Mouse (Mus musculus) A20 (cell line): Measurements from ENCODE around the gene Dzip1.

Experiments used
- DNase-seq: peaks from one replicate; pipeline ENCODE4 v3.0.0-alpha.2; 2011; ENCODE audit warnings: low read depth, low spot score

Dzip1 gene

DNA sequence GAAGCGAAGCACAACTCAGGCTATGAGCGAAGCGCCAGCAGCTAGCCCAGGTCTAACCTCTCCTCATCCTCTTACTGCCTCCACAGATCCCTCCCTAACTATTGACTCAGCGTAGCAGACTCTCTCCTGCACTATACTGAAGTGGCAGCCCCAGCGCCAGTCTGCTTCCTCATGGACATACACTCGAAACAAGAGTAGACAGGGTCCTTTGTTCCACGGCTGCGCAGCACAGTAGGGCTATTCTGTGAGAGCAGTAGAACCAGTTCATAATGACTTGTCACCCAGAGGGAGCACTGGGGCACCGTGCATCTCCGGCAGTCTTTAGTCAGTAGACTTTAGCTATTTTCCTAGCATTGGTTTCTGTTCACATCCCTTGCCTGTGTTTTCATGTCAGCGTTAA lies 89.1 kb downstream of the Dzip1 start:
- no peak for DNase-seq

DNA sequence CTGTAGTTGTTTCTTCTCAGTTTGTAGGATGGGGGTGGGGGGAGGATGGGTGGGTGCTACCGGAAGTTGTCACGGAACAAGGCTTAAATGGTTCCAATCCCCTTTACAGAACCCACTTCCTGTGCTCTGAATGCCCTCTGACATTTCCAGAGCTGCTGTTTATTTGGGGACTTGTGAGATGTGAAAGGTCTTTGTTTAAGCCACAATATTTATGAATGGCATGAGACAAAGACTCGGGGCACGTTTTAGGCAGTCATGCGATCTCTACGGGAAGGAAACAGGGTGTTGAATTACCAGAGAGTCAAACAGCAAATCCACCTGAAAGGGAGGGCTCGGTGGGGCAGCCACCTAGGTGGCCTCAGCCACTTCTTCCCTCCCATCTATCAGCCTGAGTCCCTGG lies 90.9 kb downstream of the Dzip1 start:
- no peak for DNase-seq

DNA sequence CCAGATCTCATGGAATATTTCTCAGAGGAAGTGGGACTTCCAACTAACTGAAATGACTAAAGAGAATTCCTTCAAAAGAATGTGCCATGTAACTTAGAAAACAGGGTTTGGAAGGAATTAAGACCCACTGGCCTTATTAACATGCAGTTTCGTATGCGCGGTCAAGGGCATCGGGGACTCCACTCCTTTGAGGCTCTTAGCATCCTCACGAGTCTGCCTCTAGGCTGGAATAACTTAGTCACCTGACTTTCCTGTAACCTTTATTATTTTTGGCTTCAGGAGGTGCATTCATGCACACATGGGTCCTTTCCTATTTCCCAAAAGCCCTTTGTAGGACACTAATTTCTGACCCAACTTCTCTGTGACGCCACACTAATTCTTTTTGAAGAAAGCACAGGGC lies 92.0 kb downstream of the Dzip1 start:
- no peak for DNase-seq

DNA sequence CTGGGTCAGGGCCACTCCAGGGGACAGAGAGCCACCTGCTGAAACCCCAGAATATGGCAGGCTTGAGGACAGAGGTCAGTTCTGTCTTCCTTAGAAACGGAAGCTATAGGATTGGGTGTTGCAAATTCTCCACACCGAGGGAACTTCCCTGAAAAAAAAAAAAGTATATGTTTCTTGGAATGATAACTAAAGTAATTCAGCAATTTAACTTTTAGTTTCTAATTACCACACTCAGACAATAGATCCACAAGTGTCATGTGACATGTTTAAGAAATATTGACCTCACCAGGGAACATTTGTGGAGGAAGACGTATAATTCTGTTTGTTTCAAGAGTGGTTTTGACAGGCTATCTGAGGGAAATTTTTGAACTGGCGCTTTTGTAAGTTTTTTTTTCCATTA lies 93.7 kb downstream of the Dzip1 start:
- DNase-seq = no peak

DNA sequence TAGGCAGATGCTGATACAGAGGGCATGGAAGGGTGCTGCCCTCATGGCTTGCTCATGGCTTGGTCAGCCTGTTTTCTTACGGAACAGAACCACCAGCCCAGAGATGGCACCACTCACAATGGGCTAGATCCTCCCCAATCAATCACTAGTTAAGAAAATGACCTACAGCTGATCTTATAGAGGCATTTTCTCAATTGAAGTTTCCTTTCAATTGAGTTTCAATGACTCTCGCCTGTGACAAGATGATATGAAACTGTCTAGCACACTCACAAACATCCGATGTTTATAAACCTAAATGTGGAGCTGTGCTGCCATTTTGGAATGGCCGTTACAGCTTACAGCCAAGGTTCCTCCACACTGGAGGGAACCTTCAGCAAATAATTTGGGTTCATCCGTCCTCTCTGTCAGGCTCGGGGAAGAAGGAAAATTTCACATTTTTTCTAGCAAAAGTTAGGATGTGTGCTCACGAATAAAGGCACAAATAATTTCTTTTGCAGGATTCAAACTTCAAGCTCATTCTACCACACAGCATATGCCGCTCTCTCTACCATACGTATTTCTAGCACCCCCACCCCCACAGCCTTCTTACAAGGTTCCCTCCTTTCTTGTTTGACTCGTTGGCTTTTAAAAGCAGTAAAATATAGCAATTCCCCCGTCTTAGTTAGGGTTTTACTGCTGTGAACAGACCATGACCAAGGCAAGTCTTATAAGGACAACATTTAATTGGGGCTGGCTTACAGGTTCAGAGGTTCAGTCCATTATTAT lies 95.7 kb downstream of the Dzip1 start:
- no peak for DNase-seq

DNA sequence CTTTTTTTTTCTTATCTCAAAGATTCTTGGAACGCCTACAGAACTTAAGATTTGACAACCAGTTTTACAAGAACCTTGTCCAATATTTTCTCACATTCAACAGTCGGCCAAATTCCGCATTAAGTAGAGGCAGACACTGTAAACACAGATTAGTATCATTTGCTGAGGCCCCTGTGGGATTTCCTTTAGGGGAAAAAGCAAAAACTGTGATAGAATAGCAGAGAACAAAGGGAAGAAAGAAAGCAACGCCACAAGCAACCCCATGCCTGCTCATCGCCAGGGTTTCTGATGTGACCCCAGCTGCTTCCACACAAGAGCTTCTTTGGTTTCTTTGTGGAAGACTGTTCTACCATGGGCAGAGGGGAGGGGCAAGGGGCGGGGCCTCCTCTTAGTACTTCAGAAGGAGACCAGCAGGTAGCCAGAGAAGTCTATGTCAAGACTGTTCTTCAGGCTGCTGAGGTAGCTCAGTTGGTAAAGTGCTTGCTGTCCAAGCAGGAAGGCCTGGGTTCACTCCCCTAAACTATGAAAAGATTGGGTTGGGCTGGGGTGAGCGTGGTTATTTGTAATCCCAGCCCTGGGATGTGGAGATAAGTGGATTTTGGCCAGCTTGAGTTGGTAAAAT lies 97.9 kb downstream of the Dzip1 start:
- DNase-seq = no peak

DNA sequence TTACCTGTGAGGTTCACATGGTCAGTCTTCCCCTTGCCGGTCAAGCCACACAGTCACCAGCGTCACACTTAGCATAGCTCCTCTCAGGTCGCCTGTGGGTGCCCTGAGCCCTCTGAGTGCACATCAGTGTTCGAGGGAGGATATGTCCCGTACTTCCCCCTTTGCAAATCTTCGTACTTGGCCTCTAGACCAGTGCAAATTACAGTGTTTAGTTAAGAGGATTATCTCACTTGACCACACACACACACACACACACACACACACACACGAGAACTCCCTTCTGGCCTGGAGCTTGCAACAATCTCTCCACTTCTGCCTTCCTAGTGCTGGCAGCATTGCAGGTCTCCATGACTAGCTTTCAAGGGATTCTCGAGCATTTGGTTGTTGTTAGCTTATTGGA lies 98.9 kb downstream of the Dzip1 start:
- no peak for DNase-seq
